Mouse (Mus musculus): ENCODE measurements around the gene Prph.

DNA sequence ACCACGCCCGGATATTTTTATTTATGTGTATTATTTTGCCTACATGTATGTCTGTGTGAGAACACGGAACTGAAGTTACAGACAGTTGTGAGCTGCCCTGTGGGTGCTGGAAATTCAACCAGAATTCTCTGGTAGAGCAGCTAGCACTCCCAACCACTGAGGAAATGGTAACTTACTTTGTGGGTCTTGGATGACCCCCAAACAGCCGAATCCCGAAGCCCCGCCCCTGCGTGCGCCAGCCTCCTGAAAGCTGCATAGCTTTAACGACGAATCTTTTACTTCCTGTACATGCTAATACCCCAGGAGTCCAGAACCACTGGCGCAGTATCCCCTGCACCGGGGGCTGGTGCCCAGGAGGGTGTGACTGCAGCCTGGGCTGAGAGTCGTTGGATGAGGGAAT is 29.6 kb upstream of the Prph start:
- TF ChIP-seq CTCF (IDR thresholded peaks at IDR 0.05; ENCODE audit: low read depth, low read length), result no peak
- TF ChIP-seq POLR2A (IDR thresholded peaks at IDR 0.05; ENCODE audit: borderline replicate concordance, low read depth, low read length), result no peak
